Mouse (Mus musculus) forebrain, embryonic 15.5 days (tissue): ENCODE results near the gene Plekho2. TPM values are rescaled to one million over a fixed set of nuclear protein-coding genes. Genes with fewer than 3 reads are reported as not detected.

Source experiments
- ATAC-seq: fragments of 200-750 bp; cut with Nextera tagmentation; replicated peaks from 2 replicates; pipeline ENCODE4 v1.8.0; 2017; ENCODE audit warnings: mild to moderate bottlenecking, moderate TSS enrichment, moderate library complexity
- H3K27ac ChIP-seq: fragments of 300-500 bp; sonication (generic); replicated peaks from 2 replicates; pipeline ENCODE4 v1.5.1; 2015; ENCODE audit warnings: mild to moderate bottlenecking, inconsistent platforms
- H3K27me3 ChIP-seq: fragments of 300-500 bp; sonication (generic); 2 replicates; pipeline ENCODE4 v1.6.1; 2015; ENCODE audit warnings: inconsistent platforms
- H3K36me3 ChIP-seq: fragments of 300-500 bp; sonication (generic); 2 replicates; pipeline ENCODE4 v1.6.1; 2015; ENCODE audit warnings: mild to moderate bottlenecking, inconsistent platforms
- H3K4me1 ChIP-seq: fragments of 300-500 bp; sonication (generic); 2 replicates; pipeline ENCODE4 v1.6.1; 2015; ENCODE audit warnings: inconsistent platforms
- H3K4me2 ChIP-seq: fragments of 300-500 bp; sonication (generic); replicated peaks from 2 replicates; pipeline ENCODE4 v1.6.1; 2015; ENCODE audit warnings: mild to moderate bottlenecking, inconsistent platforms
- H3K4me3 ChIP-seq: fragments of 300-500 bp; sonication (generic); 2 replicates; pipeline ENCODE4 v1.5.1; 2015; ENCODE audit warnings: mild to moderate bottlenecking, inconsistent platforms
- H3K9ac ChIP-seq: fragments of 300-500 bp; sonication (generic); replicated peaks from 2 replicates; pipeline ENCODE4 v1.6.1; 2015; ENCODE audit warnings: mild to moderate bottlenecking, inconsistent platforms
- H3K9me3 ChIP-seq: fragments of 300-500 bp; sonication (generic); 2 replicates; pipeline ENCODE4 v1.6.1; 2016; ENCODE audit warnings: inconsistent platforms
- WGBS: fragments of 180-500 bp; shearing (Covaris S2); methylation state at CpG from one replicate; pipeline ENCODE4 v1.1.7; 2015; ENCODE audit warnings: mixed read lengths; 5-methylcytosine and 5-hydroxymethylcytosine counted together
- polyA plus RNA-seq: library from polyadenylated mRNA; unstranded; fragments of >200 nt; fragmentation: Nextera tagmentation; extraction: Ambion mirVana; gene quantifications from 2 replicates; pipeline ENCODE4 v1.2.1, GENCODE M21; 2015

Plekho2 gene
- polyA plus RNA-seq, 1 experiment from 2014 or later: 5.2 TPM

DNA sequence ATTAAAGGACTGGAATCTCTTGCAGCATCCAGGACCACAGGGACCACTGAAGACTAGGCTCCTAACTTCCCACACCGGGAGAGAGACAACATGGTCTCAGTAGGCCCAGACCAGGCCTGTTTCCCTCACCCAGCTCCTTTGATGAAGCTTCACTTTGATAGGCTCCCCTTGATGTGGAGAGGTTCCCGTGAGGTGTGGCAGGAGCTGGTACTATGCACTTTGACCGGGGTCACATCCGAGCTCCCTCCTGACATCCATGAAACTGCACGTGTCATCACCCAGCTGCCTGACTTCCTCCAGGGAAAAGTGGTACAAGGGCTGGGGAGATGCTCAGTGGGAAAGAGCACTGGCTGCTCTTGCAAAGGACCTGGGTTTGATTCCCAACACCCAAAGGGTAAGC lies 16.8 kb downstream of the Plekho2 start:
- H3K4me1 ChIP-seq: 0 out of 2 replicates have a peak, but pooled peaks cover 13% of the 10 kb centered on the region
- no peaks in the 10 kb centered on the region for H3K27me3 ChIP-seq
- no peak overlapping the region for H3K4me3 ChIP-seq
- H3K4me2 ChIP-seq: no peak overlapping the region
- no peak overlapping the region for H3K27ac ChIP-seq
- H3K9me3 ChIP-seq: no peaks in the 10 kb centered on the region
- ATAC-seq: no peak
- WGBS: 94% methylated on average over 5 of the region's 5 CpGs
- H3K9ac ChIP-seq: no peak overlapping the region
- no peaks in the 10 kb centered on the region for H3K36me3 ChIP-seq

DNA sequence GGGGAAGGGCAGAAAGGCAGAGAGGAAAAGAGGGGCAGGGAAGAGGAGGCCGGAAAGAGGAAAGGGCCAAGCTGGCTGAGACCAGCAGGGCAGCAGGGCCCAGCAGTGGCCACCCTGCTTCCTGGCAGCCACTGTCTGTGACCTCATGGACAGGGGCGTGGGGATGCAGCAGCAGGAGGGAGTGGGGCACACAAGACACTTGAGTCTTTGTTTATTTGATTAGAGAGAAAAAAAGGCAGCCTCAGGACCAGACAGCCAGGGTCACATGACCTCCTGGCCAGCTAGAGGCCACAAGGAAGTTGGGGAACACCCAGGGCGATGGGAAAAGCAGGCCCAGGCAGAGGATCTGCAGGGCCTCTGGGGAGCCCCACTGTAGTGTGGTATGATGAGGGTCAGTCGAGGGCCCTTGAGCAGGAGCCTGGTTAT lies 17.7 kb downstream of the Plekho2 start:
- no peak overlapping the region for H3K4me2 ChIP-seq
- ATAC-seq: no peak
- 55% methylated on average over 4 of the region's 4 CpGs for WGBS
- H3K27me3 ChIP-seq: no peaks in the 10 kb centered on the region
- no peak overlapping the region for H3K9ac ChIP-seq
- 0 out of 2 replicates have a peak, but pooled peaks cover 13% of the 10 kb centered on the region for H3K4me1 ChIP-seq
- H3K9me3 ChIP-seq: no peaks in the 10 kb centered on the region
- H3K4me3 ChIP-seq: no peak overlapping the region
- no peaks in the 10 kb centered on the region for H3K36me3 ChIP-seq
- H3K27ac ChIP-seq: 0 out of 2 replicates have a peak overlapping the region, but pooled peaks have one; percentile 8

DNA sequence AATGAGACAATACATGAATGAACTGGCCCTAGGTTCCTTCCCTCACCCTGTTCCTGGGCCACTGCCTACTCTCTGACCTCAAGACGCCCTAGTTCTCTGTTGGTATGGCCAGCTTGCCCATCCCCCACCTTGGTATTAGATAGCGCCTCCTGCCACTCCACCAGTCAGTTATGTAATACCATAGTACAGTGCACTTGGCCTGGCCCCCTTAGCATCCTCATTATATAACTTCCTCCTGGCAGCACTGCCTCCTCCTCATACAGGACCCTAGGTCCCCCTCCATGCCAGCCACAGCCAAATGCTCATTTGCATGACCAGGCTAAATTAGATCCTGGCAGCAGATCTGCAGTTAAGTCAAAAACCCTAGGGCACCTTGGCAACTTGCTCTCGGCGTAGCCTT lies 18.8 kb downstream of the Plekho2 start:
- no peak overlapping the region for H3K4me2 ChIP-seq
- H3K4me1 ChIP-seq: 0 out of 2 replicates have a peak, but pooled peaks cover 13% of the 10 kb centered on the region
- no peak overlapping the region for H3K9ac ChIP-seq
- H3K27ac ChIP-seq: no peak overlapping the region
- H3K27me3 ChIP-seq: no peaks in the 10 kb centered on the region
- H3K4me3 ChIP-seq: no peak overlapping the region
- WGBS: 73% methylated on average over 4 of the region's 4 CpGs
- H3K36me3 ChIP-seq: no peaks in the 10 kb centered on the region
- ATAC-seq: 0 out of 2 replicates have a peak, but pooled peaks have one; percentile 16
- H3K9me3 ChIP-seq: no peaks in the 10 kb centered on the region

DNA sequence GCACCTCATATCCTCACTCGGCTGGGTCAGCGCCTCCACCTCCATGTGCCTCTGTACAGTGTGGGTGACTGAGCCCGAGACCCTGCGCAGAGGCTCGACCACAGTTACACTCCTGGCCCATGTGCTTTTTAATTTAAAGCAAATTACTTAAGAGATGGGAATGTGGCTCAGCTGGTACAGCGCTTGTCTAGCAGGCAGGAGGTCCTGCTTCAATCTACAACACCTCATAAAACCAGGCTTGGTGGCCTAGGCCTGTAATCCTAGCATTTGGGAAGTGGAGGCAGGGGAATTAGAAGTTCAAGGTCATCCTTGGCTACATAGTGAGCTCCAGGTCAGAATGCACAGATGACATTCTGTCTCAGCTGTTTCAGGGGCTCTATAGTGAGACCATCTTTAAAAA lies 21.0 kb downstream of the Plekho2 start:
- no peak for ATAC-seq
- 94% methylated on average over 6 of the region's 6 CpGs for WGBS

DNA sequence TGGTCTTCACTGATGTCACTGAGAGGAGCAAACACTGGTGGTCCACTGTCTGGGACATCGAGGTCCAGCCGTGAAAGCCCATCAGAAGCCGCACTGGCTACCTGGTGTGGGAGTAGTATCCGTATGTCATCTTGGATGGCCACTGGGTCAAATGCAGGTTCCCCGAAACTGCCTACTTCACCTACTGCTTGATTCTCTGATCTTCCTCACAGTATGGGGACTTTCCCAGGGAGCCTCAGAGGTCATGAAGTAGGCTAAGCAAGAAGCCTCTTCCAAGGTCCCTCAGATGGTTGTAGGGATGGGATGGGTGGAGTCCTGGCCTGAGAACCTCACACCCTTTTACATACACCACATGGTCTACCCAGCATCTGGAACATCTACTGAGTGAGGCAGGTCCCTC lies 22.9 kb downstream of the Plekho2 start:
- 96% methylated on average over 5 of the region's 5 CpGs for WGBS
- ATAC-seq: no peak
- no peaks in the 10 kb centered on the region for H3K27me3 ChIP-seq
- H3K4me1 ChIP-seq: 0 out of 2 replicates have a peak, but pooled peaks cover 10% of the 10 kb centered on the region
- H3K4me2 ChIP-seq: no peak overlapping the region
- no peak overlapping the region for H3K9ac ChIP-seq
- no peak overlapping the region for H3K4me3 ChIP-seq
- no peaks in the 10 kb centered on the region for H3K9me3 ChIP-seq
- H3K36me3 ChIP-seq: no peaks in the 10 kb centered on the region
- no peak overlapping the region for H3K27ac ChIP-seq

More for the DNA sequence above, 21.0 kb downstream of the Plekho2 start:
- Histone ChIP-seq H3K27me3 (no peaks in the 10 kb centered on the region), H3K36me3 (no peaks in the 10 kb centered on the region), H3K4me2 (no peak overlapping the region), H3K9me3 (no peaks in the 10 kb centered on the region), H3K27ac (no peak overlapping the region), H3K4me3 (no peak overlapping the region), H3K4me1 (0 out of 2 replicates have a peak, but pooled peaks cover 13% of the 10 kb centered on the region), H3K9ac (no peak overlapping the region)

DNA sequence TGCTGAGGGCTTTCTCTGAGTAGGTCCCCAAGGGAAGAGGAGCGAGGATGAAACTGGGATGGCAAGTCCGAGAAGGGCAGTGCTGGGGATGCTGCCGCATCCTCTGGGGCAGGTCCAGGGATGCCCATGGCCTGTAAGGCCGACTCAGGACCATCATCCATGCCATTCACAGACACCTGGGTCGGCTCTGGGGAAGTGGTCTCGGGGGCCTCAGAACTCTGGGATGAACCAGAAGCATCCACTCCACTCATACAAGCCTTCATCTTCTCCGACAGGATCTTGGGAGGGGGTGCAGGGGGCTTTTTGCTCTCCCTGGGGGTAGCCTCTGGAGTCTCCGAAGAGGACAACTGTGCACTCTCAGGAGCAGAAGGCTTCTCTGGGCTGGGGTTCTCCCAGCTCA lies 23.5 kb downstream of the Plekho2 start:
- WGBS: 95% methylated on average over 8 of the region's 8 CpGs

DNA sequence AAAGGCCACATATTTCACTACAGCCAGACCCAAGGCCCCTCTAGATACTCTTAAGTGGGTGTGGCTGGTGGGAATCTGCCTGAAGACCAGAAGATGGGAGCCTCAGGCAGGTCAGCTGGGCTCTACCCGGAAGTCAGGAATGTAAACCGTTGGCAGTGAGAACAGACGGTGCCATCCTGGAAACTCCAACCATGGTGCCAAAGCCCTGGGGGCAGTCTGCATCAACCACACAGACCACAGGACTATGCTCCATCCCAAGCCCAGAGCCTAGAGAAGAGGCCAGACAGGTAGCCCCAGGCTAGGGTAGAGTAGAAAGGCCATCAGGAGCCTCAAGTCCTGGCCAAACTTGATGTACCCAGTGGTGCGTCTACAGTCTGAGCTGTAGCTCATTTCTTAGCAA lies 24.2 kb downstream of the Plekho2 start:
- H3K9ac ChIP-seq: no peak overlapping the region
- no peaks in the 10 kb centered on the region for H3K9me3 ChIP-seq
- no peak overlapping the region for H3K4me2 ChIP-seq
- no peak overlapping the region for H3K27ac ChIP-seq
- H3K4me3 ChIP-seq: no peak overlapping the region
- H3K36me3 ChIP-seq: no peaks in the 10 kb centered on the region
- no peak for ATAC-seq
- WGBS: 90% methylated on average over 4 of the region's 4 CpGs
- no peaks in the 10 kb centered on the region for H3K27me3 ChIP-seq
- H3K4me1 ChIP-seq: no peaks in the 10 kb centered on the region

More for the DNA sequence above, 23.5 kb downstream of the Plekho2 start:
- H3K4me1 ChIP-seq: 0 out of 2 replicates have a peak, but pooled peaks cover 4% of the 10 kb centered on the region
- ATAC-seq: no peak
- no peaks in the 10 kb centered on the region for H3K9me3 ChIP-seq
- no peak overlapping the region for H3K9ac ChIP-seq
- H3K4me2 ChIP-seq: no peak overlapping the region
- H3K36me3 ChIP-seq: no peaks in the 10 kb centered on the region
- no peak overlapping the region for H3K27ac ChIP-seq
- no peaks in the 10 kb centered on the region for H3K27me3 ChIP-seq
- H3K4me3 ChIP-seq: no peak overlapping the region

DNA sequence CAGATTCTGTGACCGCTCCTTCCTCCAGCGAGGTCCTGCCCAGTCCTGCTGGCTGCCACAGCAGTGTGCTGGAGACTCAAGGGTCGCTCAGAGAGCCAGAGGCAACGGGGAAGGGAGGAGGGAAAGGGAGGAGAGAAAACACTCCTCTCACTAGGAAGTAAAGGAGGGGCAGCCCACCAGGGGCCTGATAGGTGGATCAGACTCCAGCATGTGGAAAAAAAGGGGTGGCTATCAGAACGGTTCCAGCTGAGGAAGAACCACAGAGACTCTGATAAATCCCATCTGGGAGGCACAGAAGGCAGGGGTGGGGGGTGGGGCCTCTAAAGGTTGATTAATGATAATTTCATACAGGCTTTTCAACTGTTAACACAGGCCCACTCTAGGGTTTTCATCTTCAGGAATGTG lies 24.8 kb downstream of the Plekho2 start:
- no peak overlapping the region for H3K27ac ChIP-seq
- H3K9ac ChIP-seq: no peak overlapping the region
- no peak overlapping the region for H3K4me3 ChIP-seq
- WGBS: 31% methylated on average over 5 of the region's 5 CpGs
- H3K4me1 ChIP-seq: 0 out of 2 replicates have a peak, but pooled peaks cover under 1% of the 10 kb centered on the region
- no peaks in the 10 kb centered on the region for H3K27me3 ChIP-seq
- no peaks in the 10 kb centered on the region for H3K9me3 ChIP-seq
- no peak overlapping the region for H3K4me2 ChIP-seq
- H3K36me3 ChIP-seq: no peaks in the 10 kb centered on the region
- ATAC-seq: no peak

DNA sequence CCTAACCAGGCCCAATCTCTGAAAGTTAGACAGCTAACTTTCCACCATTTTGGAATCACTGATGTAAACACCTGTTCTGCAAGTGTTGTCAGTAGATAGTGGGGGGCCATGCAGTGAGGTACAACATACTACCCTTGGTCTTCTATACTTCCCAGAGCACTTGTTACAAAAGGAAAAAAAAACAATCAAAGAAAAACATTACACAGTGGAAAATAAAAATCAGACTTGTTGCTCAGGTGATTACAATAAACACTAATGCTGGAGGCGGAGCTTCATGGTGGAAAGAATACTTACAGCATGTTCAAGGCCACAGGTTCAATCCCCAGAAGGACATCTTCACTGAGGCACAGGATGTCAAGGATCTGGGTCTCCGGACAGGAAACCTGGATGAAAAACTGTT lies 27.1 kb downstream of the Plekho2 start:
- 96% methylated on average over 2 of the region's 2 CpGs for WGBS
- no peaks in the 10 kb centered on the region for H3K27me3 ChIP-seq
- no peak overlapping the region for H3K4me2 ChIP-seq
- H3K9ac ChIP-seq: no peak overlapping the region
- H3K4me1 ChIP-seq: 0 out of 2 replicates have a peak, but pooled peaks cover 4% of the 10 kb centered on the region
- no peaks in the 10 kb centered on the region for H3K9me3 ChIP-seq
- no peak overlapping the region for H3K27ac ChIP-seq
- no peaks in the 10 kb centered on the region for H3K36me3 ChIP-seq
- H3K4me3 ChIP-seq: no peak overlapping the region
- ATAC-seq: no peak

DNA sequence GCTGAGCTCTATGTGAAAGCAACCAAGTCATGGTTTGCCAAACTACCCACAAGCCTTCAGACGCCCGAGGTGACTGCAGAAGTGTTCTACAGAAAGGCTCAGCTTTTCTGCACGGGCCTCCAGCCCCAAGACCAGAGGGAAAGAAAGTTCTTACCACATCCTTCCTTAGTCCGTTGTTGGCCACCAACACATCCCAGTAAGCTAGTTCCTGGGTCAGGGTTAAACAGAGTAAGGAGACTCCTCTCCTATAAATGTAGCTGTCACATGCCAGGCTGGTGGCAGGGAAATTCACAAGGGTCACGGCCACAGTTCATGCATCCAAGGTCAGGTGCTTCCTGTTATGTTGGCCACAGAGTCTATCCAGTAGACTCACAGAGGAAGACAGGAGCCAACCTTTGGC lies 27.7 kb downstream of the Plekho2 start:
- Histone ChIP-seq H3K9ac (no peak overlapping the region), H3K9me3 (no peaks in the 10 kb centered on the region), H3K36me3 (no peaks in the 10 kb centered on the region), H3K4me2 (no peak overlapping the region), H3K4me3 (no peak overlapping the region), H3K4me1 (0 out of 2 replicates have a peak, but pooled peaks cover 4% of the 10 kb centered on the region), H3K27me3 (no peaks in the 10 kb centered on the region), H3K27ac (no peak overlapping the region)
- 93% methylated on average over 5 of the region's 5 CpGs for WGBS
- ATAC-seq: no peak

DNA sequence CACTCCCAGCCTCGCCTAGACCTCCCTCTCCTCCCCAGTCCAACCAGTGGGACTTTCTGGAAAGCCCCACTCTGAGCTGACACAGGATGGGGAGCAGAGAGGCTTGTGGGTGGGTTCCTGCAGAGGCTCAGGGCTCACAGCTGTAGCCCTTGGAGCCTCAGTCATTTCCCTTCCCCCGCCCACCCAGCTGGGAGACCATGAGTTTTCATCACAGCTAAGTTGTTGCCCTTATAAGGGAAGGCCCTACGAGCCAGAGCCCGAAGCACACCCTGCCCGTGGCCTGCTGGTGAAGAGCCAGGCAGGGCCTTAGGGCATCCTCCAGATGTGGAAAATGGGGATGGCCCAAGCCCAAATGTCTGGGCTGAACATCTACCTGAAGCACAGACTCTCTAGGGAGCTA lies 28.8 kb downstream of the Plekho2 start:
- Histone ChIP-seq H3K27ac (no peak overlapping the region; the same call in 1 of the 2 replicates), H3K9ac (no peak overlapping the region), H3K4me3 (no peak overlapping the region), H3K4me2 (no peak overlapping the region), H3K4me1 (0 out of 2 replicates have a peak, but pooled peaks cover 4% of the 10 kb centered on the region), H3K9me3 (no peaks in the 10 kb centered on the region), H3K36me3 (no peaks in the 10 kb centered on the region), H3K27me3 (no peaks in the 10 kb centered on the region)
- ATAC-seq: no peak
- WGBS: 59% methylated on average over 5 of the region's 5 CpGs

DNA sequence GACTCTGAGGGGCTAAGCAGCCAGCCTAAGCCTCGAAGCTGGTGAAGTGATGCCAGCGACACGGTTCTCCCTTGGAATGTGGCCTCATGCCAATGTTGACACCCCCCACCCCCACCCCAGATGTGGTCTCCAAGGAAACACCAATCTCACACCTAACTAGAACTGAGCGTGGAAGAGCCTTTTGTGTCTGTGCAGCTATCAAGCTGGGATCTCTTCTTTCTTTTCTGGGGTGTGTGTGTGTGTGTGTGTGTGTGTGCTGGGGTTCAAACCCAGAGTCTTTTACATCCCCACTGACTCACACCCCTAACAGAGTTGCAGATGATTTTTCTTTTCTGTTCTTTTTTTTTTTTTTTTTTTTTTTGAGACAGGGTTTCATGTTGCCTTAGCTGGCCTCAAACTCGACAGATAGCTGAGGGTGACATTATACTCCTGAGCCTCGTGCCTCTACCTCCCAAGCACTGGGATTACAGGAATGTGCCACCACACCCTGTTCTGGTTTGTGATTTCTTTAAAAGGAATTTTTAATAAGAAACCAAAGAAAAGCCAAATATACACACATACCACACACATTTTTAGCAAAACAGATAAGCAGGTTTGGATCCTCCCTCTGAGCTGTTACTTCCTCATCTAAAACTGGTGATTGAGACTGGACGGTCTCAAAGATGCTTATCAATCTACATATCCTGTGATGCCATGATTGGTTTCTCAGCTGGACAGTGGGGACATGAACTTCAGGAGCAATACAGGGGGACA lies 29.6 kb downstream of the Plekho2 start:
- 0 out of 2 replicates have a peak, but pooled peaks cover 4% of the 10 kb centered on the region for H3K4me1 ChIP-seq
- H3K9me3 ChIP-seq: no peaks in the 10 kb centered on the region
- WGBS: 24% methylated on average over 7 of the region's 7 CpGs
- H3K36me3 ChIP-seq: no peaks in the 10 kb centered on the region
- no peak overlapping the region for H3K4me3 ChIP-seq
- no peak overlapping the region for H3K4me2 ChIP-seq
- no peak overlapping the region; the same call in 1 of the 2 replicates for H3K27ac ChIP-seq
- no peak for ATAC-seq
- H3K9ac ChIP-seq: no peak overlapping the region
- no peaks in the 10 kb centered on the region for H3K27me3 ChIP-seq
